Mouse (Mus musculus) stomach, embryonic 14.5 days (tissue): ENCODE measurements around the gene Cryba4. TPM values are rescaled to one million over a fixed set of nuclear protein-coding genes. Genes with fewer than 3 reads are reported as not detected.
A peak's percentile ranks its signal among the peaks of the same experiment; 100 is the strongest.

ENCODE experiments used
- ATAC-seq: fragments of 200-750 bp; cut with Nextera tagmentation; 2 replicates; pipeline ENCODE4 v1.8.0; 2017; ENCODE audit warnings: low read depth, moderate TSS enrichment; ENCODE audit not compliant: insufficient number of reproducible peaks, insufficient read depth, low FRiP score
- H3K27ac ChIP-seq: fragments of 300-500 bp; sonication (generic); 2 replicates; pipeline ENCODE4 v1.5.1; 2014; ENCODE audit warnings: mild to moderate bottlenecking, low read length, moderate library complexity, mixed read lengths
- H3K27me3 ChIP-seq: fragments of 300-500 bp; sonication (generic); 2 replicates; pipeline ENCODE4 v1.6.1; 2014; ENCODE audit warnings: low read length, control low read depth, mixed read lengths; ENCODE audit not compliant: control insufficient read depth, insufficient read depth
- H3K36me3 ChIP-seq: fragments of 300-500 bp; sonication (generic); 2 replicates; pipeline ENCODE4 v1.6.1; 2014; ENCODE audit warnings: mild to moderate bottlenecking, control low read depth, low read length, moderate library complexity, mixed read lengths; ENCODE audit not compliant: control insufficient read depth, insufficient read depth
- H3K4me1 ChIP-seq: fragments of 300-500 bp; sonication (generic); 2 replicates; pipeline ENCODE4 v1.6.1; 2014; ENCODE audit warnings: low read length, control low read depth, mixed read lengths; ENCODE audit not compliant: control insufficient read depth, insufficient read depth
- H3K4me2 ChIP-seq: fragments of 300-500 bp; sonication (generic); replicated peaks from 2 replicates; pipeline ENCODE4 v1.6.1; 2014; ENCODE audit warnings: low read depth, low read length, control low read depth
- H3K4me3 ChIP-seq: fragments of 300-500 bp; sonication (generic); 2 replicates; pipeline ENCODE4 v1.5.1; 2014; ENCODE audit warnings: low read depth, low read length, control low read depth
- H3K9ac ChIP-seq: fragments of 300-500 bp; sonication (generic); replicated peaks from 2 replicates; pipeline ENCODE4 v1.6.1; 2014; ENCODE audit warnings: low read depth, mild to moderate bottlenecking, control low read depth, low read length, moderate library complexity, mixed read lengths
- H3K9me3 ChIP-seq: fragments of 300-500 bp; sonication (generic); 2 replicates; pipeline ENCODE4 v1.6.1; 2016; ENCODE audit warnings: low read depth, low read length, control low read depth; ENCODE audit not compliant: control insufficient read depth
- WGBS: fragments of 180-500 bp; shearing (Covaris S2); extraction: QIAGEN DNeasy Blood & Tissue Kit; methylation state at CpG from one replicate; pipeline ENCODE4 v1.1.7; 2014; 5-methylcytosine and 5-hydroxymethylcytosine counted together
- polyA plus RNA-seq: library from polyadenylated mRNA; unstranded; fragments of >200 nt; fragmentation: Nextera tagmentation; extraction: Ambion mirVana; gene quantifications from 2 replicates; pipeline ENCODE4 v1.2.1, GENCODE M21; 2014

Gene Cryba4
- polyA plus RNA-seq = 2.6 and 2.7 TPM in 2 replicates

DNA sequence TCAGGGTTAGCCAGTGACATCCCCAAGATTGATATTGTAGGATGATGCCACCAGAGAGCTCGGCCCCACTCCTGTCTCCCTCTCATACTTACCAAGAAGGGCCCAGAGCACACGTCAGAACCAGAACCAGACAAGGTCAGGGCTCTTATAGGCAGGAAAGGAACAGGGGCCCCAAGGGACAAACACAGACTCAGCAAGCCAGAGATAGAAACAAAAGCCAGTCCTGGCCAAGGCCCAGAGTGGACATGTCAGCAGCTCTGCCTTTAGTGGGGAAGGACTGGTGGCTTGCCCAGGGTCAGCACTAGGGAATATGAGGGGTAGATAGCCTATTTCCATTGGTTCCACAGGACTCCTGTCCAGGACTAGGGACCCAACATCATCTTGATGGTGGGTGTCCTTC lies at the start of gene Cryba4:
TSS of gene Cryba4 (minus strand) at position 119 of the 400 bp plus-strand sequence.
- no peaks in the 10 kb centered on the region for H3K36me3 ChIP-seq
- H3K4me2 ChIP-seq = no peak within 1 kb of the TSS
- no peaks in the 10 kb centered on the region for H3K27me3 ChIP-seq
- 0 out of 2 replicates have a peak, but pooled peaks cover 3% of the 10 kb centered on the region for H3K4me1 ChIP-seq
- H3K9ac ChIP-seq = no peak within 1 kb of the TSS
- H3K9me3 ChIP-seq = no peaks in the 10 kb centered on the region
- no peak within 1 kb of the TSS for H3K4me3 ChIP-seq
- ATAC-seq = no peak
- no peak within 1 kb of the TSS for H3K27ac ChIP-seq
- 65% methylated on average over 2 of the region's 2 CpGs for WGBS

DNA sequence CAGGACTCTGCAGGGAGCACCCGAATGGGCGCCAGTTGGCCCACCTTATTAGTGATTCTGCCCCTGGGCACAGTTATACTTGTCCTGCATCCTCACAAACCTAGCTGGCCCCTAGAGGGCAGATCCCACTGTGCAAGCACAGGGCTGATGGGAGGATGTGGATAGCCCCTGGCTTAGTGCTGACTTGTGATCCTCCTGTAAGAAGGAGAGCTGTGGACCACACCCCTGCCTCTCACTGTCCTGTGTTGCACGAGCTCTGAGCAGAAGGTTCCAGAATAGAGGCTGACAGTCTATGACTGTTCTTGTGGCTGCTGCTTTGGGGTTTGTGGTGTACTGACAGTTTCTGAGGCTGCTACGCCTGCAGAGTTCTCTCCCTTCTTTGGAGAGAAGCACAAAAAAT lies 49.4 kb upstream of the Cryba4 start:
- H3K4me1 ChIP-seq = no peaks in the 10 kb centered on the region
- ATAC-seq = no peak
- no peak overlapping the region for H3K4me2 ChIP-seq
- no peaks in the 10 kb centered on the region; the same call in none of the 2 replicates for H3K36me3 ChIP-seq
- WGBS = 79% methylated on average over 4 of the region's 4 CpGs
- H3K9me3 ChIP-seq = no peaks in the 10 kb centered on the region
- H3K27ac ChIP-seq = 0 out of 2 replicates have a peak overlapping the region, but pooled peaks have one; percentile 11
- no peak overlapping the region for H3K9ac ChIP-seq
- H3K27me3 ChIP-seq = no peaks in the 10 kb centered on the region
- no peak overlapping the region for H3K4me3 ChIP-seq

DNA sequence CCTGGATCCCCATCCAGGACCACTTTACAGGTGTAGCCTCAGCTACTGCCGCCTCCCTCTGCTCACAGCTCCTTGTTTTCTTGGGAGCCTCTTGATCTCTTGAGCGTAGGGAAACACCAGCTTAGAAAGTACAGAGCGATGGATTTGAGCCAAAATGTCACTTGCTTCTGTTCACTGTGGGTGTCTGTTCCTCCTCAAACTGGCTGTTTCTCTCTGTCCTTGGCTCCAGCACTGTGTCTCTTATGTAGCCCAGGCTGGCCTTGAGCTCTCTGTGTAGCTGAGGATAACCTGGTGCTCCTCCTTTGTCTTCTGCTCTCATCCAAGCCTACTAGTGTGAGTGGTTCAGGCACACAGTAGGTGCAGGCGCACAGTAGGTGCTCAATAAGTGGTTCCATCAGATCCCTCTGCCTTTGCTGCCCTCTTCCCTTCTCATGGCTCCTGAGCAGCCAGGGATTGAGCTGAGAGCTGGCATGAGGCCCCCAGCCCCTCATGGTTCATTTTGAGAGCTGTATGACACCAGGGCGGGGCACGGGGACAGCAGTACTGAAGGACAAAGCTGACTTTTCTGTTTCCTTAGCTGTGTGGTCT lies 48.5 kb upstream of the Cryba4 start:
- Histone ChIP-seq H3K4me2 (no peak overlapping the region), H3K36me3 (no peaks in the 10 kb centered on the region; the same call in none of the 2 replicates), H3K4me1 (no peaks in the 10 kb centered on the region), H3K27ac (no peak overlapping the region), H3K9me3 (no peaks in the 10 kb centered on the region), H3K9ac (no peak overlapping the region), H3K4me3 (no peak overlapping the region), H3K27me3 (no peaks in the 10 kb centered on the region)
- WGBS = 83% methylated on average over 6 of the region's 6 CpGs
- ATAC-seq = no peak

DNA sequence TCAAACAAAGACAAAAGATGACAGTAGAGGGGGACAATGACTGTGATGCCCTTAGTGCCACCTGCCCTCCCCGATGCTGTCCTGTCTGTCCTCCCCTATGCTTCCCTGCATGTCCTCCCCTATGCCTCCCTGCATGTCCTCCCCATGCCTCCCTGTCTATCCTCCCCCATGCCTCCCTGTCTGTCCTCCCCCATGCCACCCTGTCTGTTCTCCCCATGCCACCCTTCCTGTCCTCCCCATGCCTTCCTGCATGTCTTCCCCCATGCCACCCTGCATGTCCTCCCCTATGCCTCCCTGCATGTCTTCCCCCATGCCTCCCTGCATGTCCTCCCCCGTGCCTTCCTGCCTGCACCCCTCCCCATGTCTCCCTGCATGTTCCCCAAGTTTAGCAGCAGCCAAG lies 47.8 kb upstream of the Cryba4 start:
- H3K27me3 ChIP-seq = no peaks in the 10 kb centered on the region
- H3K4me1 ChIP-seq = no peaks in the 10 kb centered on the region
- WGBS = 92% methylated on average over 2 of the region's 2 CpGs
- H3K9ac ChIP-seq = no peak overlapping the region
- H3K36me3 ChIP-seq = no peaks in the 10 kb centered on the region; the same call in 1 of the 2 replicates
- no peak overlapping the region for H3K27ac ChIP-seq
- H3K9me3 ChIP-seq = no peaks in the 10 kb centered on the region
- no peak overlapping the region for H3K4me3 ChIP-seq
- H3K4me2 ChIP-seq = no peak overlapping the region
- ATAC-seq = no peak

DNA sequence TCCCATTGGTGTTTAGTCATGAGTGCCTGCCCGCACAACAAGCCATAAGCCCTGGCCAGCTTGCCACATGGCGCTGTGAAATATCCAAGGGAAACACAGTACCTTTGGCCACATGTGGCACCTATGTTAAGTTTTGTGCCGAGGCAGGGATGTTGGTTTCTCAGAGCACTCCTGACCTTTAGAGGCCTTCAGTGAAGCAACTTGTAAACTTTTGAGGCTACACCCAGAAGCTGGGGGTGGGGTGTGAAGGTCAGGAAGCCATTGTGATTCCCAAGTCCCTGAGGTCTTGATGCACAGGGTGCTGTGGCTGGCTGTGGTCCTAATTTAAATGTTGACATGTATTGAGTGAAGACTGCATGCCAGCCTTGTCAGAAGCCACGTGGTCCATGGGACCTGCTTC lies 47.1 kb upstream of the Cryba4 start:
- no peak for ATAC-seq
- no peak overlapping the region; the same call in 1 of the 2 replicates for H3K27ac ChIP-seq
- no peaks in the 10 kb centered on the region for H3K36me3 ChIP-seq

DNA sequence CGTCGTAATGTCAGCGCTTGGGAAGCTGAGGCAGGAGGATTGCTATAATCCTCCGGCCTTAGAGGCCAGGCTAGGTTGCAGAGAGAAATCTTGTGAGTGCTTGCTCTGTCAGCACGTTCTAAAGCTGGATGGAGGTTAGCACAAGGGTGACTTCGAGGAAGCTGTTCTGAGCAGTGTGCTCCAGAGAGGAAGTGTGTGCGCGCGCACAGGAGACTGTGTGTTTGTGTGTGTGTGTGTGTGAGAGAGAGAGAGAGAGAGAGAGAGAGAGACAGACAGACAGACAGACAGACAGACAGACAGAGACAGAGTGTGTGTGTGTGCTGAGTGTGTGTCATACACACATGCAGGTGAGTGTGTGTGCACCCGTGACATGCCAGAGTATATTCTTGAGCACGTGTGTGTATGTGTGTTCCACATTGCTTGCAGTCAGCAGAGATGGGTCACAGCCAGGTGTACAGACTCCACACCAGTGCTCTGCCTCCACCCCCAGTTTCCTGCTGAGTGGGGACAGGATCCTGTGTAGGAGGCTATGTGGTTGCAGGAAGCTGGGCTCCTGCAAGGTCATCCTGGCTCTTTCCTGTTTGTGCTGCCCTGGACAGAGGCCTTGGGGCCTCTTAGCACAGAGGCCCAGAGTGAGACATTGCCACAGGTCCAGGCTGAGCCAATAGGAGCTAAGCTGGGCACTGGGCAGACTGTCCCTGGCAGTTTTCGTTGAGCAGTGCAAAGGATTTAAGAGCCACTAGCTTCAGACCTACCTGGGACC lies 46.1 kb upstream of the Cryba4 start:
- no peak for ATAC-seq
- Histone ChIP-seq H3K4me2 (no peak overlapping the region), H3K36me3 (no peaks in the 10 kb centered on the region), H3K27me3 (no peaks in the 10 kb centered on the region), H3K4me1 (peaks cover 4% of the 10 kb centered on the region; the same call in 1 of the 2 replicates), H3K27ac (peak overlapping the region; percentile 48; the same call in 1 of the 2 replicates), H3K9ac (no peak overlapping the region), H3K4me3 (no peak overlapping the region), H3K9me3 (no peaks in the 10 kb centered on the region)
- WGBS = 83% methylated on average over 12 of the region's 12 CpGs

More for the DNA sequence above, 47.1 kb upstream of the Cryba4 start:
- H3K27me3 ChIP-seq = no peaks in the 10 kb centered on the region
- H3K9me3 ChIP-seq = no peaks in the 10 kb centered on the region
- peaks cover 4% of the 10 kb centered on the region; the same call in 1 of the 2 replicates for H3K4me1 ChIP-seq
- 83% methylated on average over 4 of the region's 4 CpGs for WGBS
- no peak overlapping the region for H3K4me3 ChIP-seq
- no peak overlapping the region for H3K9ac ChIP-seq
- H3K4me2 ChIP-seq = no peak overlapping the region

DNA sequence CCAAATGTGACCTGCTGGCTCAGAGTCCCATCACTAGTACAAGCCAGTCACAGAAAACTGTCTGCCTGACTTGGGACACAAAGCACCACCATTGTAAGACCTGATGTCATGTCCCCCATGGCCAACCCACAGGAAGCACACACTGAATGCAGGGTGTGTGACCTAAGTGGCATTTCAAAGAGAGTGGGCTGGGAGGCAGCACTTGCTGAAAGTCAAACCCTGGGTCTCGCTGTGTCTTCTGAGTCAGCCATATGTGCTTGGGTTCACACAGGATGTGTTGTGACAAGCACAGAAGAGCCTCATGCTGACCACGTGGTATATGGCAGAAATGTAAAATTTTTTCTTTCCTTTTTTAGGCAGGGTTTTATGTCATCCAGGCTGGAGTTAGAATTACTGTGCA lies 44.9 kb upstream of the Cryba4 start:
- Histone ChIP-seq H3K4me1 (peaks cover 4% of the 10 kb centered on the region; the same call in 1 of the 2 replicates), H3K9ac (no peak overlapping the region), H3K27ac (no peak overlapping the region), H3K4me3 (no peak overlapping the region), H3K9me3 (no peaks in the 10 kb centered on the region), H3K27me3 (no peaks in the 10 kb centered on the region), H3K4me2 (no peak overlapping the region), H3K36me3 (no peaks in the 10 kb centered on the region)
- WGBS = 60% methylated on average over 2 of the region's 2 CpGs
- ATAC-seq = no peak

DNA sequence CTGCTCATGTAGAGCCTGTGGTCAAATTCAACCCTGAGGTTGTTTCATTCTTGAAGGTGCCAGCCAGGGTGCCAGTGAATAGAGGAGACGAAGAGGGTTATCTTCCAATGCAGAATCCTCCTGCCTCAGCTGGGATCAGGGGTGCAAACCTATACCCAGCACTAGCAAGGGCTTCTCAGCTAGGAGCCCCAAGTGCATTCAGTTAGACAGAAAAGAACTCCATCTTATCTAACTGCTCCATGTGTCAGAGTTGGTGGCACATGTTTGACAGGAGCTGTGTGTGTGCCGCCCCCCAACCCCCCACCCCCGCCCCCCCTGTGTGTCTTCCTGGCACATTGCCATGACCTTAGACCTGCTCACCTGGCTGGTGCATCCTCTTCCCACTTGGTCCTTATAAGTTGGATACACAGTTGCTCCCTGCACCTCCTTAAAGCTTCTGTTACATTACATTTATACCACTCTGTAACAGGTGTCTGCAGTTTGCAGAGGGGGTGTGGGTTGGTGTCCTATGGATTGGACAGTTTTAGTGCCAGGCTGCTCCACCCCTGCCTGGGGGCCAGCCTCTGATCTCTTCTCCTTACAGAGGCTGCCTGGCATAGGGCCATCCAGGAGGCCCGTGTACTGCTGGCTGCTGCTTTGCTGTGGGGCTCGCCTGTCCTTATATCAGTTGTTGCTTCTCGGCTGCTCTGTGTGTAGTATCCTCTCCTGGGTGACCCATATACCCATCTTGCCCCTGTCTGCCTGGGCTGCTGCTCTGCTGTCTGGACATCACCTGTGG lies 44.3 kb upstream of the Cryba4 start:
- H3K27me3 ChIP-seq = no peaks in the 10 kb centered on the region
- no peak overlapping the region for H3K27ac ChIP-seq
- no peak overlapping the region for H3K4me3 ChIP-seq
- H3K4me1 ChIP-seq = peaks cover 4% of the 10 kb centered on the region; the same call in 1 of the 2 replicates
- ATAC-seq = no peak
- H3K9ac ChIP-seq = no peak overlapping the region
- H3K9me3 ChIP-seq = no peaks in the 10 kb centered on the region
- H3K36me3 ChIP-seq = no peaks in the 10 kb centered on the region
- H3K4me2 ChIP-seq = no peak overlapping the region
- 65% methylated on average over 6 of the region's 6 CpGs for WGBS
